Mouse (Mus musculus): ENCODE measurements around the gene Cc2d1a. TPM values are rescaled to one million over a fixed set of nuclear protein-coding genes. Genes with fewer than 3 reads are reported as not detected.

Gene Cc2d1a
- polyA plus RNA-seq, 1 experiment from 2014 or later: 5.5 TPM

GRCm38 (mm10) chr8:84104221-84104620 is 43.5 kb downstream of the Cc2d1a start:
- peaks cover 12% of the 10 kb centered on the region for H3K36me3 ChIP-seq (replicated peaks)
- H3K27ac ChIP-seq (replicated peaks): peak overlapping the region; percentile 83
- peak; percentile 73 for ATAC-seq (ENCODE audit: insufficient read depth)
- H3K9me3 ChIP-seq (replicated peaks): no peaks in the 10 kb centered on the region
- H3K4me2 ChIP-seq: peak overlapping the region; percentile 85
- peaks cover 34% of the 10 kb centered on the region for H3K4me1 ChIP-seq (replicated peaks)
- H3K27me3 ChIP-seq: no peaks in the 10 kb centered on the region
- H3K4me3 ChIP-seq (replicated peaks): peak overlapping the region; percentile 89
- H3K9ac ChIP-seq: peak overlapping the region; percentile 82
- 1% methylated on average over 26 of the region's 29 CpGs for WGBS (ENCODE audit: insufficient replicate concordance)

DNA sequence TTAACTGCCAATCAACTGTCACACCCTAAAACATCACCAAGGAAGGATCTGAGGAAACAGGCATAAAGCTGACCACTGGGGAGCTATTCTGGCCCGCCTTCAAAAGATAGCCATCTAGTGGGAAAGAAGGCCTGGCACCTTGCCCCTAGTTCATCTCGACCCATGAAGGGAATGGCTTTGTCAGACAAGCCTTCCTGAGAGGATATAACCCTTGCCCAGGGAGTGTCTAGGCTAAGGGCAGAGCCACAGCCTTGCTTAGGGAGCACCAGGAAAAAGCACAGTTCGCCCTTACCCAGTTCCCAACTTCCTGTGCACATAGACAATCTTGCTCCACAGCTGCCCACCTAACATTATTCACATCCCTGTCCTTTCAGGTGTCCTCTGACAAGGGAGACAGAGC is 44.1 kb downstream of the Cc2d1a start:
- WGBS (ENCODE audit: insufficient replicate concordance): 36% methylated on average over 3 of the region's 3 CpGs
- H3K36me3 ChIP-seq (replicated peaks): peaks cover 17% of the 10 kb centered on the region
- H3K27me3 ChIP-seq: no peaks in the 10 kb centered on the region
- H3K4me1 ChIP-seq (replicated peaks): peaks cover 34% of the 10 kb centered on the region
- H3K4me2 ChIP-seq: peak overlapping the region; percentile 85
- H3K4me3 ChIP-seq (replicated peaks): peak overlapping the region; percentile 89
- peak overlapping the region; percentile 83 for H3K27ac ChIP-seq (replicated peaks)
- H3K9ac ChIP-seq: peak overlapping the region; percentile 82
- no peaks in the 10 kb centered on the region for H3K9me3 ChIP-seq (replicated peaks)
- no peak for ATAC-seq (ENCODE audit: insufficient read depth)

DNA sequence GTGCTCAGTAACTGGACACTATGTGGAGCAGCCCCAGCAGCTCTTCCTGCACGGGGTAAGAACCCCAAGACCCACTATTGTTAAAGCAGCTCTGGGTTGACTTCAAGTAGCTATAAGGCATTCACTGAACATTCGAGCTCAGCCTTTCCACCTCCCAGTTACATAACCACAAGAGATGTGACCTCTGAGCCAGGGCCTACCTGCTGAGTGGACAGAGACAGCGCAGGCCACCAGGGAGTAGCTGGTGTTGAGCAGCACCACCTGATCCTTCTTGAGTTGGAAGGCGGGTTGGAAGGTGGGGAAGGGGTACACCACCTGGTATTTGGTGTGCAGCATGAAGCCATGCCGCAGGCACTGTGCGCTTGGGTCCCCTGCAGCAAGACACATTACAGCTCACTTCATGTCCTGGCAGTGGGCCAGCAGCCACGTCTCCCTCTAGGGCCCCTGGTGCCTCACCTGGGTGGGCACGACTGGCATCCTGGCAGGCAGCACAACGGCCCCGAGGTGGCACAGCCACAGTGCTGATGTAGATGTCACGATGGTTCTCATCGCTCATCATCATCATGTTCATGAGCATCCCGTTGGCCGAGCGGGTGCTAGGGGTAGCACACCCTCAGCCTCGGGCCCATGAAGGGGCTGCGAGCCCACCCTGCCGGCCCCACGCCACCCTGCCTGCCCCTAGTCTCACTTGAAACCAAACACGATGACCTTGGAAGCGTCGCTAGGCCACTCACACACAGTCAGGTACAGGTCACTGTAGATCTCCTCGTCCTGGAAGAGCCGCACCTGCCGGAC is 46.1 kb downstream of the Cc2d1a start:
- Histone ChIP-seq H3K27ac (replicated peaks) (no peak overlapping the region), H3K4me3 (replicated peaks) (no peak overlapping the region), H3K9ac (no peak overlapping the region), H3K27me3 (no peaks in the 10 kb centered on the region), H3K4me2 (no peak overlapping the region), H3K36me3 (replicated peaks) (peaks cover 36% of the 10 kb centered on the region), H3K4me1 (replicated peaks) (peaks cover 34% of the 10 kb centered on the region), H3K9me3 (replicated peaks) (no peaks in the 10 kb centered on the region)
- 85% methylated on average over 25 of the region's 25 CpGs for WGBS (ENCODE audit: insufficient replicate concordance)
- no peak for ATAC-seq (ENCODE audit: insufficient read depth)

DNA sequence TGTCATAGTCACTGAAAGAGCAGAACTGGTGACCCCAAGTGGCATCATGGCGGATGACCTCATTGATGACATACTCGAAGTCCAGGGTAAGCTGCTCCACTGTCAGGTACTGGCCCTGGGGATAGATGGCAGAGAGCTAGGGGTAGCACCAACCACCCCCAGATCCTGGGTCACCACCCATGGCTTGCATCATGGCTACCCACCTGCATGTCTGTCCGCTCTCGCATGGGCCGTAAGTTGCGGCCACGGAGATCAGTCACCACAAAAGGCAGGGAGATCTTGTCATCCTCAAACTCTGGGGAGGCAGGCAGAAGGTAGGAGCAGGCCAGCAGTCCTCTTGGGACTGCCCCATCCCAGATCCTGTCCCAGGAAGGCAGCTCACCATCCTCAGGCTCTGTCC is 49.4 kb downstream of the Cc2d1a start:
- peaks cover 66% of the 10 kb centered on the region for H3K36me3 ChIP-seq (replicated peaks)
- H3K27me3 ChIP-seq: no peaks in the 10 kb centered on the region
- H3K4me3 ChIP-seq (replicated peaks): no peak overlapping the region
- H3K9ac ChIP-seq: no peak overlapping the region
- H3K4me2 ChIP-seq: no peak overlapping the region
- WGBS (ENCODE audit: insufficient replicate concordance): 84% methylated on average over 7 of the region's 7 CpGs
- ATAC-seq (ENCODE audit: insufficient read depth): no peak
- no peak overlapping the region for H3K27ac ChIP-seq (replicated peaks)
- peaks cover 13% of the 10 kb centered on the region for H3K4me1 ChIP-seq (replicated peaks)
- no peaks in the 10 kb centered on the region for H3K9me3 ChIP-seq (replicated peaks)

DNA sequence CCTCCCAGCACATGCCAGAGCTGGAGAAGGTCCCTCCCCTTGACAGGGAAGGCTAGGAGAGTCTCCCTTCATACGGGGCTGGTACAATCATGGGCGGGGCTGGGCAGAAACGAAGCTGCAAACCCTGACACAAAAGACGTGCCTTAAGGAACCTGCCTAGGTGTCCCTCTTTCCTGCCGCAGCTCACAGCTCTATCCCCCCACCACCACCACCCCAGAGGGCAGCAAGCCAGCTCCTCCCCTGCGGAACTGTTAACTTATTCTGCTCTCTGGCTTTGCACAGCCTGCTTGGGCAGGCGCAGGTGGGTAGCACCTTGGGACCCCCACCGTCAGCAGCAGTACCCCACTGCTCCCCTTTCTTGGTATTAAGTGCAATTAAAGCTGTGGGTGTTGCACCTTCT is 51.7 kb downstream of the Cc2d1a start:
- no peaks in the 10 kb centered on the region for H3K27me3 ChIP-seq
- no peak overlapping the region for H3K27ac ChIP-seq (replicated peaks)
- 71% methylated on average over 8 of the region's 8 CpGs for WGBS (ENCODE audit: insufficient replicate concordance)
- ATAC-seq (ENCODE audit: insufficient read depth): no peak
- H3K36me3 ChIP-seq (replicated peaks): peaks cover 69% of the 10 kb centered on the region
- H3K4me2 ChIP-seq: no peak overlapping the region
- H3K4me1 ChIP-seq (replicated peaks): no peaks in the 10 kb centered on the region
- H3K9me3 ChIP-seq (replicated peaks): no peaks in the 10 kb centered on the region
- no peak overlapping the region for H3K4me3 ChIP-seq (replicated peaks)
- H3K9ac ChIP-seq: no peak overlapping the region

DNA sequence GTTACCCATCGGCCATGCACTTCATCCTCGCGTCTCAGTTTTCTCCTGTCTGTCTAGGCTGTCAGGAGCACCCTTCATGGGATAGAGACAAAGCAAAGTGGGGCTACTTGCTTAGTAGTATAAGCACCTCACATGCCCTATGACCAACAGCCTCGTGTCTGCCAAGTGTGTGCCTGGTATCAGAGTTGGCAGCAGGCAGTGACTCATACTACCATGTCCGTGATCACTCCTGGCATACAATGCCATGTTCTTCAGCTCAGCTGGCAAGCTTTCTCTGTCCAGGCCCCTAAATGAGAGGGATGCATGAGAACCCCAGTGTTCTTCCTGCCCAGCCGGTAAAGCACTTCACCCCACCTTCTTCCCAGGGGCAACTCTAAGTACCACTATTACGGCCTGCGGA is 57.2 kb downstream of the Cc2d1a start:
- Histone ChIP-seq H3K4me3 (replicated peaks) (no peak overlapping the region), H3K9ac (no peak overlapping the region), H3K36me3 (replicated peaks) (peaks cover 67% of the 10 kb centered on the region), H3K27me3 (no peaks in the 10 kb centered on the region), H3K9me3 (replicated peaks) (no peaks in the 10 kb centered on the region), H3K4me2 (no peak overlapping the region), H3K27ac (replicated peaks) (no peak overlapping the region), H3K4me1 (replicated peaks) (no peaks in the 10 kb centered on the region)
- ATAC-seq (ENCODE audit: insufficient read depth): no peak
- 81% methylated on average over 8 of the region's 8 CpGs for WGBS (ENCODE audit: insufficient replicate concordance)

- Histone ChIP-seq H3K27ac (replicated peaks) (no peak overlapping the region), H3K4me1 (replicated peaks) (no peaks in the 10 kb centered on the region), H3K27me3 (no peaks in the 10 kb centered on the region), H3K36me3 (replicated peaks) (peaks cover 56% of the 10 kb centered on the region), H3K4me2 (no peak overlapping the region), H3K9ac (no peak overlapping the region), H3K9me3 (replicated peaks) (no peaks in the 10 kb centered on the region), H3K4me3 (replicated peaks) (no peak overlapping the region)
- no peak for ATAC-seq (ENCODE audit: insufficient read depth)
- 73% methylated on average over 9 of the region's 9 CpGs for WGBS (ENCODE audit: insufficient replicate concordance)
Observed at GRCm38 (mm10) chr8:84089277-84089676, 58.5 kb downstream of the Cc2d1a start.

- H3K4me3 ChIP-seq (replicated peaks): no peak overlapping the region
- H3K27ac ChIP-seq (replicated peaks): no peak overlapping the region
- no peak overlapping the region for H3K9ac ChIP-seq
- WGBS (ENCODE audit: insufficient replicate concordance): 84% methylated on average over 14 of the region's 14 CpGs
- ATAC-seq (ENCODE audit: insufficient read depth): no peak
- H3K36me3 ChIP-seq (replicated peaks): peaks cover 55% of the 10 kb centered on the region
- H3K9me3 ChIP-seq (replicated peaks): no peaks in the 10 kb centered on the region
- no peak overlapping the region for H3K4me2 ChIP-seq
- no peaks in the 10 kb centered on the region for H3K4me1 ChIP-seq (replicated peaks)
- no peaks in the 10 kb centered on the region for H3K27me3 ChIP-seq
Observed at GRCm38 (mm10) chr8:84087821-84088220, 59.9 kb downstream of the Cc2d1a start.

GRCm38 (mm10) chr8:84087156-84087555 is 60.6 kb downstream of the Cc2d1a start:
- Histone ChIP-seq H3K4me3 (replicated peaks) (no peak overlapping the region), H3K9ac (no peak overlapping the region), H3K9me3 (replicated peaks) (no peaks in the 10 kb centered on the region), H3K36me3 (replicated peaks) (peaks cover 55% of the 10 kb centered on the region), H3K4me1 (replicated peaks) (peaks cover 6% of the 10 kb centered on the region; the same call in 1 of the 2 replicates), H3K27me3 (no peaks in the 10 kb centered on the region), H3K4me2 (no peak overlapping the region), H3K27ac (replicated peaks) (no peak overlapping the region)
- WGBS (ENCODE audit: insufficient replicate concordance): 88% methylated on average over 7 of the region's 7 CpGs
- no peak for ATAC-seq (ENCODE audit: insufficient read depth)

- peaks cover 9% of the 10 kb centered on the region; the same call in 1 of the 2 replicates for H3K4me1 ChIP-seq (replicated peaks)
- H3K36me3 ChIP-seq (replicated peaks): peaks cover 67% of the 10 kb centered on the region
- no peaks in the 10 kb centered on the region for H3K27me3 ChIP-seq
- H3K4me3 ChIP-seq (replicated peaks): no peak overlapping the region
- no peak overlapping the region for H3K9ac ChIP-seq
- H3K27ac ChIP-seq (replicated peaks): no peak overlapping the region
- no peak overlapping the region for H3K4me2 ChIP-seq
- H3K9me3 ChIP-seq (replicated peaks): no peaks in the 10 kb centered on the region
- WGBS (ENCODE audit: insufficient replicate concordance): 81% methylated on average over 42 of the region's 42 CpGs
- no peak for ATAC-seq (ENCODE audit: insufficient read depth)
Observed at GRCm38 (mm10) chr8:84084341-84085115, 63.2 kb downstream of the Cc2d1a start.

DNA sequence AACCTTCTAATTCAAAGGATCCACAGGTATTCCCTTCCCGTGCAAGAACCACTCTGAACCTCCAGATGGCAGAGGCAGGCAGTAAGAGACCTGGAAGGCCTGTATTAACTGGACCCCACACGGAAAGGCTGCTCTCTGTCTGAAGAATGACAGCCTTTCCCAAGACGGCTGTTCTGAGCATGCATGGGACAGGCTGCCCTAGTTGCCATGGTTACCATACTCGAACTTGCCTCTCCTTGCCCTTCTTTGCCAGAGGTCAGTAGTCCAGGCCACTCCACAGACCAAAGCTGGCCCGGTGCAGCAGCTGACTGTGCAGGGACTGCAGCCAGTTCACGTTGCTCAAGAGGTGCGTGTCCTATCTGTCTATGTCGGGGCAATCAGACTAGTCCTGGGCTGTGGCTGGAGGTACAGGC is 63.9 kb downstream of the Cc2d1a start:
- ATAC-seq (ENCODE audit: insufficient read depth): peak; percentile 66

More for the DNA sequence above, 63.9 kb downstream of the Cc2d1a start:
- Histone ChIP-seq H3K9ac (no peak overlapping the region), H3K4me2 (no peak overlapping the region), H3K4me1 (replicated peaks) (peaks cover 9% of the 10 kb centered on the region; the same call in 1 of the 2 replicates), H3K36me3 (replicated peaks) (peaks cover 60% of the 10 kb centered on the region), H3K27me3 (no peaks in the 10 kb centered on the region), H3K9me3 (replicated peaks) (no peaks in the 10 kb centered on the region), H3K27ac (replicated peaks) (no peak overlapping the region), H3K4me3 (replicated peaks) (no peak overlapping the region)
- WGBS (ENCODE audit: insufficient replicate concordance): 62% methylated on average over 8 of the region's 8 CpGs

Measured in liver, embryonic 15.5 days (tissue).